Mouse (Mus musculus): ENCODE measurements around the gene Fahd1. TPM values are rescaled to one million over a fixed set of nuclear protein-coding genes. Genes with fewer than 3 reads are reported as not detected.

The Fahd1 gene
- polyA plus RNA-seq, 1 experiment = 31.1 TPM

DNA sequence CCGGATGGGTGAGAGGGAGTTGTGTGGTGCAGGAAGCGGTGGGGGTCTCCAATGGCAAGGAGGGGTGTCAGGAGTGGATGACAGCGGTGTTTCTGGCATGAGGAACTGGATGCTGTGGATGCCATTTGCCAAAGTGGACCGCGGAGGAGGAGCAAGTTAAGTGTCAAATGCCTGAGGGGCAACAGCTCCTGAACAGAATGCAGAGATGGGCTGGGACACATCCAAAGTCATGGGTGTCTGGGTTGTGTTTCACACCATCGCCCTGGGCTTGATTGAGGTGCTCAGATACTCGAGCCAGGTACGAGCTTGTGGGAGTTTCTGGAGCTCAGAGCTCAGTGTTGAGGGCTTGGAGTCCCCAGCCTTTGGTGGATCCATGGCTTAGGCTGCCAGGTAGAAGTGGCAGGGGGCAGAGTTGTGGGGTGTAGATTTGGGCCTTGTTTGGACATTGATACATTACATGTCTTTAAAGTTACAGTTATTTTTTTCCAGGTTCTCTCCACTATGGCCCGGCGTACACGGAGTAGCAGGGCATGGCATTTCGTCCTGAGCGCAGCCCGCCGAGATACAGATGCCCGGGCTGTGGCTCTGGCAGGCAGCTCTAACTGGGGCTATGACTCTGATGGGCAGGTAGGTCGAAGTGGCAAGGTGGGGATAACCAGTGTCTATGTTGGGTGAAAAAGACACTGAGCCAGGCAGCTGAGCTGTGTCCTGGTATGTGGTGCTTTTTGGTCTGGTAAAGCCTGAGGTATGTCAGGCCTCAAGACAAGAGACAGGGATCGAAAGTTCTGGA is 37.3 kb upstream of the Fahd1 start:
- Histone ChIP-seq H3K4me3 (replicated peaks; ENCODE audit: insufficient read depth, low read depth, low read length) (peak overlapping the region; percentile 84), H3K27me3 (ENCODE audit: control insufficient read depth, insufficient read depth, low read length) (no peaks in the 10 kb centered on the region), H3K27ac (ENCODE audit: insufficient read depth, low read length) (peak overlapping the region; percentile 93), H3K4me1 (ENCODE audit: control insufficient read depth, insufficient read depth, low read length) (peaks cover 44% of the 10 kb centered on the region)
- TF ChIP-seq POLR2A (IDR thresholded peaks at IDR 0.05; ENCODE audit: borderline replicate concordance, insufficient read depth, low read length) (no peak), CTCF (IDR thresholded peaks at IDR 0.05; ENCODE audit: borderline replicate concordance, insufficient read depth, low read depth, low read length) (no peak)
- peak; percentile 57 to 61 for DNase-seq
- WGBS = 22% methylated on average over 18 of the region's 18 CpGs

DNA sequence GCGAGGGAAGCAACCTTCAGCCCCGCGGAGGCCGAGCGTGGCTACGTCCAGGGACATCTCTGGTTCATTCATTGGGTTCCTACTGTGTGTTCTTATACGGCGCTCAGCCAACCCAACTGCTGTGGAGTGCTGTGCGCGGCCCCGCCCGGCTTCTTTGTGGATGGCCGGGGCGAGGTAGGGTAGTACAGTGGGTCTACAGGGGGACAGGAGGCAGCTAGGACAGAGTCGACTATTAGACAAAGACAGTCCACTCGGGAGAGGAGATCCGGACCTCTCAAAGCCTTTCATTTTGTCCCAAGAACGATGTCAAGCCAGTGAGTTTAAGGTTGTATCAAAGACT is 36.7 kb upstream of the Fahd1 start:
- peaks cover 38% of the 10 kb centered on the region for H3K4me1 ChIP-seq (ENCODE audit: control insufficient read depth, insufficient read depth, low read length)
- peak overlapping the region; percentile 93 for H3K27ac ChIP-seq (ENCODE audit: insufficient read depth, low read length)
- WGBS = under 1% methylated on average over 18 of the region's 18 CpGs
- no peak for DNase-seq
- TF ChIP-seq CTCF (IDR thresholded peaks at IDR 0.05; ENCODE audit: borderline replicate concordance, insufficient read depth, low read depth, low read length) = no peak
- H3K4me3 ChIP-seq (replicated peaks; ENCODE audit: insufficient read depth, low read depth, low read length) = peak overlapping the region; percentile 84
- H3K27me3 ChIP-seq (ENCODE audit: control insufficient read depth, insufficient read depth, low read length) = no peaks in the 10 kb centered on the region

DNA sequence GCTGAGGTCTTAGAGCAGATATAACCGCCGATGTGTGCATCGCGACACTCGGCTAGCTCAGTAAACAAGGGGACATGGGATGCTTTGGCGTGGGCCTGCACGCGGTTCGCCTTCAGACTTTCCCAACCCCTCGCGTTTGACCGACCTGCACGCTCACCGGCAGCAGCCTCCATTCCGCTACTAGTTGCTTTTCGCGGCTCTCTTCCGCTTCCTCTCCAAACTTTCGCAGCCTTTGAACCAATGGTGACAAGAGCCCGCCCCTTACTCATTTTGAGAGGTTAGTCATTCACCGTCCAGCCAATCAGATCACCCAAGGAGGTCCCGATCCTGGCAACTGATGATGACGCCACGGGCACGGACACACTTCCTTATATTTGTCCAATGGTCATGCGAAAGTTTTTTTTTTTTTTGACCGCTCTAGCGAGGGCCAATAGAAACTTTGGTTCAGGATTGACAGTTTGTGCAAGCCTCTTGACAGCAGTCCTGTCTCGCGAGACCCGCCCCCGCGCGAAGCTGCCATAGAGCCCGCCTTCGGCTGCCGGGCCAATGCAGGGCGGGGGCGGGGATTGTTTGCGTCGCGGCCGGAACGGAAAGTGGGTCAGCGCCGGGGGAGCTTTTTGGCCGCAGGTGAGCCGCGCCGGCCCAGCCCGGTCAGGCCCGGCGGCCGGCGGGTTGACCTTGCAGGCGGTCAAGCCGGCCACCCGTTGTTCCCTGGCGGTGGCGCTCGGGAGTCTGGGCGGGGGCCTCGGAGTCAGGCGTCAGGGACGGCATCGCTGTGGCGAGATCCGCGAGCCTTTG is 36.2 kb upstream of the Fahd1 start, which contains the start of the genes Nubp2 and Spsb3:
Gene Nubp2, minus strand, starts transcription at position 216 of the 798 bp plus-strand sequence.
Gene Spsb3, plus strand, starts transcription at position 510 of the 798 bp plus-strand sequence.
- peak within 1 kb of the TSS; percentile 93 for H3K27ac ChIP-seq (ENCODE audit: insufficient read depth, low read length)
- no peak for TF ChIP-seq CTCF (IDR thresholded peaks at IDR 0.05; ENCODE audit: borderline replicate concordance, insufficient read depth, low read depth, low read length)
- peak; percentile 74; the same call in 1 of the 2 replicates for TF ChIP-seq POLR2A (IDR thresholded peaks at IDR 0.05; ENCODE audit: borderline replicate concordance, insufficient read depth, low read length)
- peak within 1 kb of the TSS; percentile 84 for H3K4me3 ChIP-seq (replicated peaks; ENCODE audit: insufficient read depth, low read depth, low read length)
- H3K27me3 ChIP-seq (ENCODE audit: control insufficient read depth, insufficient read depth, low read length) = no peaks in the 10 kb centered on the region
- DNase-seq = peak; percentile 97 to 100
- H3K4me1 ChIP-seq (ENCODE audit: control insufficient read depth, insufficient read depth, low read length) = peaks cover 33% of the 10 kb centered on the region
- WGBS = under 1% methylated on average over 68 of the region's 69 CpGs

DNA sequence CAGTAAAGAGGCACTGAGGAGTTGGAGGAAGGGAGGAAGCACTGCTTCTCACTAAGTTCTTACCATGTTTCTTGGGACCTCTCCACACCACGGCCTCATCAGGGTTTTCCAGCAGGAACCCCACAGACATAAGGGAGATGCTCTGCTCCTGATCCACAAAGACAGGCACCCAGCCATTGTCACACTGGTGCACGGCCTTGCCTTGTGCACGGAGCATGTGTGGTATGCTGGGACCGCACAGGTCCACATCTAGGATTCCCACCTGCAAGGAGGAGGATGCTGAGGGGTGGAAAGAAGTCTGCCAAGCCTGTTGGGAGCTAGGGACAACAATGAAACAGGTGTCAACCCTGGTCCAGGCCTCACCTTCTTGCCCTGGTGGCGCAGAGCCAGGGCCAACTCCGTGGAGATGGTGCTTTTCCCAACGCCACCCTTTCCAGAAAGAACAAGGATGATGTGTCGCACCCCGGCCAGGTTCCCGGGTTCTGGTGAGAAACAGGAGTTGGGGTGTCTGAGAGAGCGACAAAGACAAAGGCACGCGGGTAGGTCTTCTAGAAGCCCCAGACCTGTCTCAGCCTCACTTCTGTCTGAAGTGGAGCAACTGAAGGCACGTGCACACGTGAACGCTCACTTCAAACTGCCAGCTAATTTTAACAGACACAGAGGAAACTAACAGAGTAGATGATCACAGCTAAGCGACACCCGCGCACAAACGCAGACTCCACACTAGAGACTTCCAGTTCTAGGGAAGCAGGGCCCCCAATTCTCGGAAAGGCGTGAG is 35.4 kb upstream of the Fahd1 start:
- no peaks in the 10 kb centered on the region for H3K27me3 ChIP-seq (ENCODE audit: control insufficient read depth, insufficient read depth, low read length)
- TF ChIP-seq POLR2A (IDR thresholded peaks at IDR 0.05; ENCODE audit: borderline replicate concordance, insufficient read depth, low read length) (no peak), CTCF (IDR thresholded peaks at IDR 0.05; ENCODE audit: borderline replicate concordance, insufficient read depth, low read depth, low read length) (no peak)
- WGBS = 22% methylated on average over 22 of the region's 22 CpGs
- peak in 1 of 2 experiments; percentile 39 for DNase-seq
- H3K4me3 ChIP-seq (replicated peaks; ENCODE audit: insufficient read depth, low read depth, low read length) = peak overlapping the region; percentile 81
- peaks cover 25% of the 10 kb centered on the region for H3K4me1 ChIP-seq (ENCODE audit: control insufficient read depth, insufficient read depth, low read length)
- H3K27ac ChIP-seq (ENCODE audit: insufficient read depth, low read length) = no peak overlapping the region

GRCm38 (mm10) chr17:24884391-24884790 is 34.2 kb upstream of the Fahd1 start:
- 82% methylated on average over 6 of the region's 6 CpGs for WGBS
- TF ChIP-seq CTCF (IDR thresholded peaks at IDR 0.05; ENCODE audit: borderline replicate concordance, insufficient read depth, low read depth, low read length) (no peak), POLR2A (IDR thresholded peaks at IDR 0.05; ENCODE audit: borderline replicate concordance, insufficient read depth, low read length) (no peak)
- H3K27me3 ChIP-seq (ENCODE audit: control insufficient read depth, insufficient read depth, low read length) = no peaks in the 10 kb centered on the region
- DNase-seq = no peak
- peaks cover 14% of the 10 kb centered on the region for H3K4me1 ChIP-seq (ENCODE audit: control insufficient read depth, insufficient read depth, low read length)
- H3K4me3 ChIP-seq (replicated peaks; ENCODE audit: insufficient read depth, low read depth, low read length) = no peak overlapping the region
- no peak overlapping the region for H3K27ac ChIP-seq (ENCODE audit: insufficient read depth, low read length)

- peaks cover 5% of the 10 kb centered on the region for H3K4me1 ChIP-seq (ENCODE audit: control insufficient read depth, insufficient read depth, low read length)
- no peak for TF ChIP-seq POLR2A (IDR thresholded peaks at IDR 0.05; ENCODE audit: borderline replicate concordance, insufficient read depth, low read length)
- peak; percentile 50 for TF ChIP-seq CTCF (IDR thresholded peaks at IDR 0.05; ENCODE audit: borderline replicate concordance, insufficient read depth, low read depth, low read length)
- DNase-seq = no peak
- no peak overlapping the region for H3K4me3 ChIP-seq (replicated peaks; ENCODE audit: insufficient read depth, low read depth, low read length)
- no peak overlapping the region for H3K27ac ChIP-seq (ENCODE audit: insufficient read depth, low read length)
- 37% methylated on average over 7 of the region's 7 CpGs for WGBS
- no peaks in the 10 kb centered on the region for H3K27me3 ChIP-seq (ENCODE audit: control insufficient read depth, insufficient read depth, low read length)
These were observed 31.7 kb upstream of the Fahd1 start for GRCm38 (mm10) chr17:24881738-24882440.

DNA sequence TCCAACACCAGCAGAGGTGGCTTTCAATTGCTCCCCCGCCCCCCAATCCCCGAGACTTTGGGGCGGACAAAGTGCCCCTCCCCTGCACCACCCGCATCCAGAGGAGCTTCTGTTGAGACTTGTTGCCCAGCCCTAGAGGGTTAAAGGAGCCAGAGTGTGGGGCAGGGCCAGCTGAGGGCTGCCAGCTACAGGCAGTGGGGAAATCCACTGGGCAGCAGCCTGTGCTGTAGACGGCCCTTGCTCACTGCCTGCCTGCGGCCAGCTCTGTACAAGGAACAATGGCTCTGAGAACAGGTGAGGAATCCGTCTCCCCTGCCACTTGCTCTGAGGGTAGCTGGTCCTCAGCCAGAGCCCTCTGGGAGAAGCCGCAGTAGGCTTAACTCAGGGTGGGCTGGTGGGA is 28.4 kb upstream of the Fahd1 start:
- Histone ChIP-seq H3K4me3 (replicated peaks; ENCODE audit: insufficient read depth, low read depth, low read length) (no peak overlapping the region), H3K27me3 (ENCODE audit: control insufficient read depth, insufficient read depth, low read length) (no peaks in the 10 kb centered on the region), H3K4me1 (ENCODE audit: control insufficient read depth, insufficient read depth, low read length) (no peaks in the 10 kb centered on the region), H3K27ac (ENCODE audit: insufficient read depth, low read length) (no peak overlapping the region)
- WGBS = 56% methylated on average over 8 of the region's 8 CpGs
- no peak for TF ChIP-seq CTCF (IDR thresholded peaks at IDR 0.05; ENCODE audit: borderline replicate concordance, insufficient read depth, low read depth, low read length)
- no peak for TF ChIP-seq POLR2A (IDR thresholded peaks at IDR 0.05; ENCODE audit: borderline replicate concordance, insufficient read depth, low read length)
- DNase-seq = no peak

Data from cerebellum, adult 2 months (tissue).